Mouse (Mus musculus): ENCODE data around the gene Sgsh.

Sgsh gene

GRCm38 (mm10) chr11:119314252-119314936 lies 40.9 kb downstream of the Sgsh start:
- no peak for ATAC-seq (ENCODE audit: insufficient number of reproducible peaks, low FRiP score, low TSS enrichment)

- ATAC-seq (ENCODE audit: insufficient number of reproducible peaks, low FRiP score, low TSS enrichment), result no peak
These were observed 44.7 kb downstream of the Sgsh start for GRCm38 (mm10) chr11:119310621-119311020.

GRCm38 (mm10) chr11:119307916-119308315 lies 47.4 kb downstream of the Sgsh start:
- no peak for ATAC-seq (ENCODE audit: insufficient number of reproducible peaks, low FRiP score, low TSS enrichment)

- no peak for ATAC-seq (ENCODE audit: insufficient number of reproducible peaks, low FRiP score, low TSS enrichment)
These were observed 47.8 kb downstream of the Sgsh start, which contains the start of gene Card14 for GRCm38 (mm10) chr11:119307658-119307867. TSS of gene Card14 (plus strand) at chr11:119307768.

GRCm38 (mm10) chr11:119306762-119307657 lies 48.3 kb downstream of the Sgsh start:
- ATAC-seq (ENCODE audit: insufficient number of reproducible peaks, low FRiP score, low TSS enrichment), result no peak

- ATAC-seq (ENCODE audit: insufficient number of reproducible peaks, low FRiP score, low TSS enrichment), result no peak
These were observed 50.2 kb downstream of the Sgsh start for GRCm38 (mm10) chr11:119304904-119305712.

GRCm38 (mm10) chr11:119300986-119301385 lies 54.4 kb downstream of the Sgsh start:
- ATAC-seq (ENCODE audit: insufficient number of reproducible peaks, low FRiP score, low TSS enrichment), result no peak

GRCm38 (mm10) chr11:119300246-119300935 lies 54.9 kb downstream of the Sgsh start:
- ATAC-seq (ENCODE audit: insufficient number of reproducible peaks, low FRiP score, low TSS enrichment), result no peak

GRCm38 (mm10) chr11:119299391-119300245 lies 55.7 kb downstream of the Sgsh start, which contains the start of gene Eif4a3:
TSS of gene Eif4a3 (minus strand) at chr11:119300089.
- peak; percentile 95 for ATAC-seq (ENCODE audit: insufficient number of reproducible peaks, low FRiP score, low TSS enrichment)

- ATAC-seq (ENCODE audit: insufficient number of reproducible peaks, low FRiP score, low TSS enrichment), result no peak
These were observed 56.4 kb downstream of the Sgsh start for GRCm38 (mm10) chr11:119298917-119299316.

GRCm38 (mm10) chr11:119297996-119298395 lies 57.3 kb downstream of the Sgsh start:
- no peak for ATAC-seq (ENCODE audit: insufficient number of reproducible peaks, low FRiP score, low TSS enrichment)
